Mouse (Mus musculus) heart, postnatal 14 days (tissue): ENCODE measurements at regions not wholly inside any gene's neighbourhood (a gene's known extent, or its start where the extent isn't known, plus 50 kb on each side); places are given as distances from the start of the nearest gene placed in this dataset.

ENCODE experiments used
- DNase-seq, 2 experiments: peaks; one replicate each; pipeline ENCODE4 v3.0.0; 2021 to 2022
- intact Hi-C: fragments of 180-260 bp; cut with DNase I; formaldehyde crosslinking; loops from one replicate; pipeline ENCODE4 v1.15.1; 2025

GRCm38 (mm10) chr12:79924921-79925703 is 187.7 kb downstream of the Zfp36l1 start:
- intact Hi-C loops = loop anchor here (5.0 kb wide), 1 partner anchor 137 kb away; no protein-coding TSS in a partner anchor
- peak in 1 of 2 experiments; percentile 45 for DNase-seq

DNA sequence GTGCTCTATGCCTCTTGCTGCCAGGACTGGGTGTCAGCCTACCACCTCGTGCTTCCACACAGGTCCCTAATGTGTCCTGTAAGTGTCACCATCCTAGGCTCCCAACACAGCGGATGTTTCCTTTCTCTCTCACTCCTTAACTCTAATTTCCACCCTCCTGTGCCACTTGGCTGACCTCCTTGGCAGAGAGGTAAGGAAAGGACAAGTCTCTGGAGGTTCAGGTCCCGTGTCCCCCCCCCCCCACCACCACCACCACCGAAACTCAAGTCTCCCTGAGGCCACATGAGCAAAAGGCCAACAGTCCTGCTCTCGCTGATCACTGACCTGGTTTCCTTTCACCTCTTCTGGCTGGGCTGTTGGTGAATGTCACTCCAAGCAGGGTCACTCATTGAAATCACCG is 189.0 kb downstream of the Zfp36l1 start:
- intact Hi-C loops = loop anchor here (5.0 kb wide), 1 partner anchor 138 kb away; no protein-coding TSS in a partner anchor
- no peak for DNase-seq

GRCm38 (mm10) chr12:79921786-79922185 is 191.0 kb downstream of the Zfp36l1 start:
- intact Hi-C loops = loop anchor here (5.0 kb wide), 1 partner anchor 141 kb away; no protein-coding TSS in a partner anchor
- no peak for DNase-seq

GRCm38 (mm10) chr12:79918983-79919382 is 193.8 kb downstream of the Zfp36l1 start:
- intact Hi-C loops = no loop called here
- no peak for DNase-seq

- intact Hi-C loops = no loop called here
- DNase-seq = no peak
These were observed 195.1 kb downstream of the Zfp36l1 start for GRCm38 (mm10) chr12:79917634-79918289.

DNA sequence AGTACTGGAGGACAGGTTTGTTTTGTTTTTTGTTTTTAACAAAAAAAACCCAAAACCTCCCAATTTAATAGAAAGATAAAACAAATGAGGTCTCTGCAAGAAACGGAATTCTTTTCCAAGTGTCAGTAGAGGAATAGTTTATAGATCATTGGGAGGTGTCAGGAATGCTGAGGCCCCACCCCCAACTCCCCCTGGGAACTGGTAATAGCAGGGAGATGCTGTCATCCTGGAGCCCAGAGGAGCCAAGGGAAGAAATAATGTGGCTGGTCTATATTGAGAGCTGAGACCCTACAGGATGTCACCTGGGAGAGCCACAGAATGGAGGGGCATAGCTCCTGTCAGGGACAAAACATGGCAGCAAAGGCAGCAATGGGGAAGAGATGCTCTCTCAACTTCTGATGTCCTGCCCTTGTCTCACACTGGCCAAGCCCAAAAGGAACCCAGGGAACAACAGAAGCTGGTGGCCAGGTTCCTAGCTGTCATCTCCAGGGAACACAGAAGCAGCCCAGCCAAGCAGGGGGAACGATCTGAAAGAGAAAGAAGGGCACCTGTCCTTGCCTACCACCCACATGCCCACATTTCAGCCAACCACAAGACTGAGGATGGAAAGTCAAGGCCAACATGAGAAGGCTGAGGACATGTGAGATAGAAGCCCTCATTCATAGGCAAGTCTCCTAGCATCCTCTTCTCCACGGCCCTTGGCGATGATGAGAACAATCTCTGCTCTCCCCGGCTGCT is 195.7 kb downstream of the Zfp36l1 start:
- DNase-seq = no peak
- intact Hi-C loops = no loop called here

DNA sequence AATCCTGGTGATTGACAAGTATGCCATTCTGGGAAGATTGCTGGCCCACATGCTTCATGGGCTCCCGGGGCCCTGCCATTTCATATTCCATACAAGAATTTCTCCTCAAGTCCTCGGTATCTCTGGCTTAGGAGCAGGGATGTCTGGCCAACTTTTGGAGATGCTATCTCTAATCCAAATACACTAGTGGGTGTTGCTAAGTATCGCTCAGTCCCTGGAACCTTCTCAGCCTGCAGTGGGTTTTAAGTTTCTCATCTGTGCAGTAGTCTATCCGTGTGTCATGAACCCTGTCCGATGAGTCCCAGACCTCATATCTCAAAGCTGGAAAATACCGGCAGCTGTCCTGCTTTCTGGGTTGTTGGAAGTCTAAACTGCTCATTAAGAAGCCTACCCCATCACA is 198.9 kb downstream of the Zfp36l1 start:
- DNase-seq = no peak
- intact Hi-C loops = no loop called here

- no peak for DNase-seq
- intact Hi-C loops = no loop called here
These were observed 200.3 kb downstream of the Zfp36l1 start for GRCm38 (mm10) chr12:79912281-79913063.

DNA sequence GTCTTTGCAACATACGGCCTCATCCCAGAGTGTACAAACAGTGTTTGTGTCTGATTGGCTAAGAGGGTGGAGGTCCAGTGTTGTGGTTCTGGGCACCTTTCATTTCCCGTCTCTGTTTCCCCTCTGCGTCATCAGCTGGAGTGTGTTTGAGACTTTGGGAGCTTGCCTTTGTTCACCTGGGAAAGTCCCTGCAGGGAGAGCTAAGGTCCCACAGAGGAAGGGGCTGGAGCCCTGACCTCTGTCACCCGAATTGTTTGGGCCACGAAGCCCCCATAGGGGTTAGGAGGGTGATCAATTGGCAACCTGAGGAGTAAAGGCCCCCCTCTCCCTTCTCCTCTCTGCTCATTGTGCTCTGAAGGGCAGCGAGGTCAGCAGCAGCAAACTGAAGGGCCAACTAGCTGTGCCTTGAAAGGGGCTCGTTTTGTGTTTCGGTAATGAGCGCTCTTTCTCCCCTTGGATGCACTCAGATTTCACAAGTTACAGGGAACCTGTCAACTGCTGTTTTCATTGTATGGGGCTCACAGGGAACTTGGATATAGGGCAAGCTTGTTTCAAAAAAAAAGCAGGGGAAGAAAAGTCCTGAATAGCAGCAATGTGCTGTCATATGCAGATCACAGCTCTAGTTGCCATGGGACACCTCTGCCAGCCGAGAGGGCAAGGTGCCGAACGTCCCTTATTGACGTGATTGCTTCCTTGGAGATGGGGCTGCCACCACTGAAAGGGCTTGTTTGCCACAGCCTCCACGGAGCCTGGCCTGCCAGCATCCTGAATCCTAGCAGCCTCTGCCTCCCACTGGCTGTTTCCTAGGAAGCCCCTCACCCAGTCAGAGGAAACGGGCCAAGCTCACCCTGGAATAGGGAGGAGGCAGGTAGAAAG is 201.7 kb downstream of the Zfp36l1 start:
- intact Hi-C loops = no loop called here
- DNase-seq = no peak

GRCm38 (mm10) chr12:79907583-79907982 is 205.2 kb downstream of the Zfp36l1 start:
- DNase-seq = peak in 1 of 2 experiments; percentile 61
- intact Hi-C loops = loop anchor here (5.0 to 10.0 kb wide), 2 partner anchors 73 to 205 kb away; partner anchors contain the start of gene Zfp36l1

DNA sequence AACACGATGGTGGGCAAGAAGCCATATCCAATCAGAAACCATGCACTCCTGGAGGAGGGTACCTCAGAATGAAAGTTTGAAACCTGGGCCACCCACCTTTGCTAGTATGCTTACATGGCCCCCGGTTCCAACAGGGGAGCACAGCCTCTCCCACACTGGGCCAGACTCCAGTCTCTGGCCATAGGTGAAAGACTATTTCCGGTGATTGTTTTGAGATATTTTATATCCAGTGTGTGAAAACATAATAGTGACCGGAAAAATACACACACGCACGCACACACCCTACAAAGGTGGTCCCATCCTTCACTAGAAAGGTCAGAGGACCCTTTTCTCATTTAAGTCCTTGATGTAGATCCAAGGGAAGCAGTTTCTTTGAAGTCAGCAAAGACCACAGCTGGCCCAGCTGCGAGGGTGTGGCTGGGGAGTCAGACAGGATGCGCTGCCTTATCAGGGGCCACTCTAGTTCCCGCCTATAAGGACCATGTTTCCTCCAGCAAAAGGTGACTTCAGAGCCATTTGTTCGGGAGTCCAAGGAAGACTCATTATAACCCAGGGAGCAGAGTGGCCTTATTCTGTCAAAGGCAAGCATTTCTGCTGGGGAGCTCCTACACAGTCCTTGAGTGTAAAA is 206.0 kb downstream of the Zfp36l1 start:
- no peak for DNase-seq
- intact Hi-C loops = loop anchor here (5.0 to 10.0 kb wide), 2 partner anchors 72 to 205 kb away; partner anchors contain the start of gene Zfp36l1

DNA sequence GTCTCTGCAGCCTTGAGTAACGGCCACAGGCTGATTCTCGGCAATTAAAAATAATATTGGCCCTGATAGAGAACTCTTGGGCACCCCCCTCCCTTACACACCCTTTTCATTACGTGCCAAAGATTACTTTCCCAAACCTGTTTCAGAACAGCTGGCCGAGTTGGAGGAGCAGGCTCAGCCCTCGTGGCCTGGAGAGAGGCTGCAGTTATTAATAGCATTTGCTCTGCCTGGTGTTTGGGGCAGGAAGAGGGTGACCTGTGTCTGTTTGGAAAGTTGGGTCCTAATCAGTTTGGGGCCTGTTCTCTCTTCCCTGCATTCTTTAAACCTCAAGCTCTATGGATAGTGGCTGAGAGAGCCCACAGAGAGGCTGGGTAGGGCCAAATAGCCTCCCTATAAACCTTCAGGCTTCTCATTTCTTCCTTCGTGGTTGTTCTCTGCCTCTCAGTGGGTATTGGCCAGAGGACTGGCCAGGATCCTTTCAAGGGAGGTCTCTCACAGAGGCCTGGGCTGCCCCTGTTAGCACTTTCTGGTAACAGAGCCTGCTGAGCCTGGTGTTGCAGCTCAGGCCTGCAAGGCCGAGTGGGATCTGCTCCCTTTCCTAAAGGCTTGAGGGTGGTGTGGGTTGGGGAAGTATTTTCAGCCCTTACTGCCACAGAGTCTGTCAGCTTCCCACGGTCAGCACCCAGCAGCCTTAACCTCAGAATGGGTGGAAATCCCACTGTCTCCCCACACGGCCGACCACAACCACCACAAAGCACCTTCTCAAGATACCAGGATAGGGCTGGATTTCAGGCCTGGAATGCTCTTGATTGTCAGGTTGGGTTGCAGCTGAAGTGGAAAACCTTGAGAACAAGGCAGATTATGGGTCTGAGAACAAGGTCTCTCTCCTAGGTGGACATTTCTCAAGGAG is 206.7 kb downstream of the Zfp36l1 start:
- intact Hi-C loops = loop anchor here (5.0 to 10.0 kb wide), 2 partner anchors 71 to 206 kb away; partner anchors contain the start of gene Zfp36l1

DNA sequence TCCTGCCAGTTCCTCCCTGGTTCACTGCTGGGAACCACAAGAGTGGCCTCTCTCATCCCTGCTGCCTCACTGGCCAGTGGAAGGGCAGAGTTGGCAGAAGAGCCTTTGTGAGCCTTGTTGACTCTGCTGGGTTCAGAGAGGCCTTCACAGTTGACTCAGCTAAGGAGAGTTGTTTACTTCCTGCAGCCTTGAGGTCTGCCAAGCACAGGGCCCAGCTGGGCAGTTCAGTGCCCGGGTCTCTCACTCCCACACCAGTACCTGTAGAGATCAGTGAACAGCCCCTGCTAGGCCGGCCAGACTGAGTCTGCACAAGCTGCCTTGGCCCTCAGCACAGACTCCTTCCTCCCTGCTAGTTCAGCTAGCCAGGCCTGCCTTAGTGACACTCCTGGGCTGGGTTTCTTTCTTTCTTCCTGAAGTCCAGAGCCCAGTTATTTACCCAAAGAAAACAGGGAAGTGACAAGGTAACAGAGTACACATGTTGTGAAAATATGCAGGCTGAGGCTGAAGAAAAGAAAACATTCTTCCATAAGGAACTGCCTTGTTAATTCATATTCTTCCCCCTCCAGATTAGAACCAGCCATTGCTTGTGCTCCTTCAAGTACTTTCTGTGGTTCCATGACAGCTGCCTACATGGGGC is 207.8 kb downstream of the Zfp36l1 start:
- intact Hi-C loops = loop anchor here (5.0 to 10.0 kb wide), 2 partner anchors 70 to 207 kb away; partner anchors contain the start of gene Zfp36l1
- no peak for DNase-seq

More for the DNA sequence above, 206.7 kb downstream of the Zfp36l1 start:
- DNase-seq = peak; percentile 63 to 70

GRCm38 (mm10) chr12:79902761-79903160 is 210.1 kb downstream of the Zfp36l1 start:
- DNase-seq = no peak
- intact Hi-C loops = loop anchor here (10.0 kb wide), 1 partner anchor 68 kb away; no protein-coding TSS in a partner anchor

DNA sequence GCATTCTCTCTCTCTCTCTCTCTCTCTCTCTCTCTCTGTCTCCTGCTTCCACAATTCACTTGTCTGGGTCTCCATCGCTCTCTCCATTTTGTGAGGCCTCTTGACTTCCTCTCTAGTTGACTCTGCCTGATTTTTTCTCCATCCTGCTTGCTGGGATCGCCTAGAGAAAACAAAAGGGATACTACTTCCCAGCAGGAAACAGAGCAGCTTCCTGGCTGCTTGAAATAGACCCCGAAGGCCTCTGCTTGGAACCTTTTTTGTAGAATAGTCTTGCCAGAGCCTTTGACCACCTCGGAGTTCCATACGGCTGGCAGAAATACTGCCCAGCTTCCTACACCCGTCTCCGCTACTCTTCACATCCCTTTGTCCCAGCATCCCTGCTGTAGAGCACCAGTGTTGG is 210.7 kb downstream of the Zfp36l1 start:
- intact Hi-C loops = loop anchor here (10.0 kb wide), 1 partner anchor 67 kb away; no protein-coding TSS in a partner anchor
- DNase-seq = peak in 1 of 2 experiments; percentile 29

GRCm38 (mm10) chr12:79898198-79898930 is 214.4 kb downstream of the Zfp36l1 start:
- peak in 1 of 2 experiments; percentile 42 for DNase-seq
- intact Hi-C loops = no loop called here
